Mouse (Mus musculus) cerebellum, postnatal 14 days (tissue): ENCODE measurements at regions not wholly inside any gene's neighbourhood (a gene's known extent, or its start where the extent isn't known, plus 50 kb on each side); places are given as distances from the start of the nearest gene placed in this dataset.

ENCODE experiments used
- DNase-seq, 2 experiments: peaks; one replicate each; pipeline ENCODE4 v3.0.0; 2021; ENCODE audit warnings: mixed read lengths in 2 of 2

DNA sequence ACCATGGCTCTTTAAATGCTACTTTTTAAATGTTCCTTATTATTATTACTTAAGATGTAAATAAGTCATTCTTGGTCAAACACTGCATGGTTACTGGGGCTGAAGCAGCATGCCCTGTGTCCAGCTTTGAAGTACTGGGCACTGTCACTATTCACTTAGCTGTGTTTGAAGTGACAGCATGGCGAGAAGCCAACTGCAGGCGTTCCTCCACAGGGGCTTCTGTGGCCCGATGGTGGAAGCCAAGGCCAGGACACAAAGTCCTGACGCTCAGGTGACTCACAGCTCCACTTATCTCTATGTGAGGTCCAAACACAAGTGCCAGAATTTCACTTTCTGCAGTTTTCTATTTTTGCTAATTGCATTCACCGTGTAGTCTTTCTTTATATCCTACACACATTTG, 65.3 kb downstream of the Cdca7 start:
- peak; percentile 25 to 38 for DNase-seq

DNA sequence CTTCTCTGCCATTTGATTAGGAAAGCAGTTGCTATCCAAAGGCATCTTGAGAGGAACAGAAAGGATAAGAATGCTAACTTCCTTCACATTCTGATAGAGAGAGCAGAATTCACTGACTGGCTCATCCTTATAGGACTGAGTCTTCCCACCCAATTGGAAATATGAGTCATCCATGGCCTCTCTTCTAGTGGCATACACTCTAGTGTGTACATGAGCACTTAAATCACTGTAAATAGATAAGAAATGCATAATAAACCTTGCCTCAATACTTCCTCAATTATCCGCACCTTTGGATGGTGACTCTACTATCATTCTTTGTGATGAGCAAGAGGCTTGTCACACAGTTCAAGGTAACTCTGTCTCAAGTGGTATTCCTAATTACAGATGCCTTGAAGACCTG, 69.5 kb downstream of the Cdca7 start:
- no peak for DNase-seq

DNA sequence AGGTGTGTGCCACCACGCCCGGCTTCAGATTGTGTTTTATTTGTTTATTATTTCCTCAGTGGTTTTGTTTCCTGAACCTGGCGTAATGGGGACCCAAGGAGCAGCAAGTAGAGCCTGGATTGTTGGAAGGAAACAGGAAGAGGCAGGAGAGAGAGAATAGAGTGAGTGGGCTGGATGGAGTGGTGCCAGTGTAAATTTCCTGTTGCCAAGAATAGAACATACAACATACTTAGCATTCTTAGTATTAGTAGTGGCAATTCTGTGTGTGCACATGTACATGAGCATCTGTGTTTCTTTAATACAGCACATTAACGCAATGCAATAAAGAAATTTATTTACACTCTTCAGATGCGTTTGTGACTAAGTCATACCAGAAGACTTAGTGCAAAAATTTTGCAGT, 70.5 kb downstream of the Cdca7 start:
- DNase-seq, result no peak

- DNase-seq, result no peak
Measured at GRCm38 (mm10) chr2:72546963-72547362, 71.0 kb downstream of the Cdca7 start.

- no peak for DNase-seq
Measured at GRCm38 (mm10) chr2:72551268-72551667, 75.3 kb downstream of the Cdca7 start.

- peak; percentile 42 to 43 for DNase-seq
Measured at GRCm38 (mm10) chr2:72554603-72555002, 78.6 kb downstream of the Cdca7 start.

DNA sequence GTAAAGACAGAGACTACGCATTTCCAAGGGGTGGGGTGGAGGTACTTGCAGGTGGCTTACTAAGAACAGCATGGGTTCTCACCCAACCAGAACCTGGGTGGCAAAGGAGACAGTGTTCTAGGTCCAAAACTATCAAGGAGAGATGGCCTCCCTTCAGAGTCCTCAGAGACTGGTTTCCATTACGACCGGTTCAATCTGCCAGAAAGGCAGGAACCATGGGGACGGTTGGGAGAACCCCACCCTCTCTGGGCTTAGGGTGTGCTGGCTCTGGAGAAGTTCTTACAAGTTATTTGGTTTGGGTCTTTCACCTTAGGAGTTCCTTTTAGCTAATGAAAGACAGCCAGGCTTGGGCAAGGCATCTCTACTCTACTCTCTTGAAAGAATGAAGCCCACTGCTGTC, 79.2 kb downstream of the Cdca7 start:
- DNase-seq, result no peak

DNA sequence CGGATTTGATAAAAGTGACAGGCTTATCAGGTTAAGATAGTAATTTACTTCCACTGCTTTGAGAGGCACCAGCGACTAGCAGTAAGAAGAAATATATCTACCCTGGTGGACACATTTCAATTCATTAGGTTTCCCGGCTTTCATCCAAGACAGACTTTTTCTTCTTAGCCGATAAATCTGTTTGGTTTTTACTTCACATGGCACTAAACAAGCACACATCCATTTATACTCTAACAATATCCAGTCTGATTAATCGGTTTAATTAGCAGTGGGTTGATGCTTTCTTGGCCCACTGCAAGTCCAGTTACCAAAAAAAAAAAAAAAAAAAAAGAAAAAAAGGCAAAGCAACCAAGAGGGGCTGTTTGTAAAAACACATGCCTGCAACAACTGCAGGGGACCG, 79.6 kb downstream of the Cdca7 start:
- DNase-seq, result no peak

DNA sequence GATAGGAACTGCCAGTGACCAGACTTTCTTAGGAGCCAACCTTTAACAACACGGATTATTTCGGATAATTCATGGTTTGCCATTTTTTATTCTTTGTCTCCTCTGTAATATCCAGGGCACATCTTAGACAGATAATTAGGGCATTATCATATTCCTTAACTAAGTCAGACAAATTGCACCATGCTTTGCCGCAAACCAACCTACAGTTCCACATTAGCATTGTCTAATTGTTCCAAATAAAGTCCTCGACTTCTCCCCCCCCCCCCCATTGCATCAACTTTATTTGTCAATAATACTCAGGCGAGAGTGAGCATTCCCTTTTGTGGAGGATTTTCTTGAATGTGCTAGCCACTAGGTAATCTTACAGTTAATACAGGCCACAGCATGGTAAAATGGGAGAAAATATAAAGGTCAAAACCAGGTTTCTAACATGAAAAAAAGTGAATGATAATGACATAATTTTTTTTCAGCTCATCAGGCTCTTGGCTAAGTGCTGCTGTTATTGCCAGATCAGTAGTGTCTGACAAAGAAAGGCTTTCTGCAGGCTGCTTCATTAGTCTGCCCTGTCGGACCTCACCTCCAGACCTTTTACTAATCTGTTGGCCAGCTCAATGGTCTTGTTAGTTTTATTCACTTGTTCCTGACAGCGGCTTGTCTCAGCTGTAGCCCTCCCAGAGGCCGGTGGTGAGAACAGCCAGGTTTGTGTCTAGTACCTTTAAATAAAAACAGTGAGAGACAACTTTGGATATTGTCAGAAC, 80.3 kb downstream of the Cdca7 start:
- DNase-seq, result no peak

DNA sequence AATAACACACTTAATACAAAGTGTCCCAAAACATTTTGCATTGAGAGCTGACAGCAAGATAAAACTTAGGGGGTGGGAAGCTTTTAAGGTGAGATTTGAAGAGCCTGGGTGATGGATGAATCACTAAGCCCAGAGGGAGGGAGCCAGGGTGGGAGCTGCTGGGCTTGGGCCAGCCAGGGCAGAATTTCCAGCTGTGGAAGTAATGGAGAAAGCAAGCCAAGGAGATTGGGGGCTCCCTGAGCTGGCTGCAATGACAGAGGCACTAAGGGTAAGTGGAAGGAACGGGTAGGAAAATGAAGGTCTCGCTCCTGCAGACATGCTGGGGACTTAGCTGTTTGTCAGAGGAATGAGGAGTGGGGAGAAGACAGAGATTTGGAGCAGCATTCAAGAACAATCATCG, 81.2 kb downstream of the Cdca7 start:
- no peak for DNase-seq

DNA sequence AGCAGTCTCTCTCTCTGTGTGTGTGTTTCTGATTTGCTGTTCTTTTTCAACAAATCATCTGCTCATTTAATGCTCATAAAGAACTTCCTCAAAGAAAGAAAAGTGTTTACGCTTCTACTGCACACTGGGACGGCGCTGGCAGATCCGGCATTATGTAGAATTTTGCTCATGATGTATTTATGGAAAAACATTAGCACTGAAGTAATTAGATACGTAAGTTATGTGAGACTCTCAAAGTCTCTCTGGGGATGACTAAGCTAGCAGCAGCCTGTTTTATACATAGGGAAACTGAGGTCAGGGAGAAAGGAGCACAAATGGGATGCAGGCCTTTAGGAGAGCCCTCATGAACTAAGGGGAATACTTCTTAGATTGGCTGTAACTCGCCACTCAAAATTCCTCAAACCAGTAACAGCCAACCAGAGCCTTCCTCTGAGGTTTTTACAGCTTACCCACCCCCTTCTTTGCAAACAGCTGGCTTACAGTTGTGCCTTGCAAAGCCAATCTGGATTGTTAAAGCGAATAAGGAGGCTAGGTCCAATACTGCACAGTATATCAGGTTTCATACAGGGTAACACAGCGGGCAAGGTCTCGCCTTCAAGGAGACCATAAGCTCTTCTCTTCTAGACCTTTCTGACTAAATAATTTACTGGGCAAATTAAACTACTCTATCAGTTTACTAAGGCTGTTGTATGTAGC, 81.8 kb downstream of the Cdca7 start:
- no peak for DNase-seq

DNA sequence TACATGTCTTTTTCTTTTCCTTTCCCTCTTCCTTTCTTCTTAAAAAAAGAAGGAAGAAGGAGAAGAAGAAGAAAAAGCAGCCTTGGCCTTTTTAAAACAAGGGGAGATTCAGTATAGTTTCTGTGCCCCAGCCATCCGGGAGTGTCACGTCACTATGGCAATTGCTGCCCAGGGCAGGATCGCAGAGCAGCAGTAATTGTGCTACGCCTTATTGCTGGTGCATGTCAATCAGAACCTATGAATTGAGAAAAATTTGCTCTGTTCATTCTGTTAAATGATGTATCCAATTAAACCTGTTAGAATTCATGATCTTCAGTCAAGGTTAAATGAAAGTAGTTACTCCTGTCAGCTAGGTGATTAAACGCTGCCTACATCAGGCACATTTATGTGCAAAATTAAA, 85.4 kb downstream of the Cdca7 start:
- no peak for DNase-seq

DNA sequence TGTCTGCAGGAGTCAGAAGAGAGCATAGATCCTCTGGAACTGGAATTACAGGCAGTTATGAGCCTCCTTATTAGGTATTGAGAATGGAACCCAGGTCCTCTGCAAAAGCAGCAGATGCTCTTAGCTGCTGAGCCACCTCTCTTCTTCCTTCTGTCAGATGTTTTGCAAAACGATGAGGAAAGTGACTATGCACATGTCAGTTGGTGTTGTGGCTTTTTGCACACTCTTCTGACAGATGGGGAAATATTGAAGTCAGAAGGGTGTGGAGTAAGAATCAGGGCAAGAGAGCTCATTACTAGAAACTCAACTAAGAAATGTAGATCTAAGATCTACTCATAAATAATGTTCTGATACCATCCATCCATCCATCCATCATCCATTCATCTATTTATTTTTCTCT, 102.4 kb downstream of the Cdca7 start:
- DNase-seq, result no peak

- no peak for DNase-seq
Measured at GRCm38 (mm10) chr2:72581136-72581535, 105.2 kb downstream of the Cdca7 start.

- DNase-seq, result no peak
Measured at GRCm38 (mm10) chr2:72588814-72589213, 112.9 kb downstream of the Cdca7 start.

DNA sequence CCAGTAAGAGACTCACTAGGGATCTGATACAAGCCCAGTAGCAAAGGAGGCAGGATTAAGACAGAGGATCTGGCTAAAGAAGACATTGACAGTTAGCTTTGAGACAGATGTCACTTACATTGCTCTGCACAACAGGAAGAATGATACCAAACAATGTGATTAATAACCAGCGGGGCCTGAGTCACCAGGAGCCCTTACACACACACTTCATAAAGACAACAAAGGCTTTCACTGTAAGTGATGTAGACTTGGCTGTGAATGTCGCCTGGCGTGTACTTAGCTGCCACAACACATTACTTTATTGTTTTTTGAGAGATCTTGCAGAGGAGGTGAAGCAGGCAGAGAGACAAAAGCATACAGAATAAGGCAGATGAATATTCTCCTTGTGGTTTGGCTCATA, 116.1 kb downstream of the Cdca7 start:
- DNase-seq, result no peak

- no peak for DNase-seq
Measured at GRCm38 (mm10) chr2:72596994-72597925, 121.3 kb downstream of the Cdca7 start.

DNA sequence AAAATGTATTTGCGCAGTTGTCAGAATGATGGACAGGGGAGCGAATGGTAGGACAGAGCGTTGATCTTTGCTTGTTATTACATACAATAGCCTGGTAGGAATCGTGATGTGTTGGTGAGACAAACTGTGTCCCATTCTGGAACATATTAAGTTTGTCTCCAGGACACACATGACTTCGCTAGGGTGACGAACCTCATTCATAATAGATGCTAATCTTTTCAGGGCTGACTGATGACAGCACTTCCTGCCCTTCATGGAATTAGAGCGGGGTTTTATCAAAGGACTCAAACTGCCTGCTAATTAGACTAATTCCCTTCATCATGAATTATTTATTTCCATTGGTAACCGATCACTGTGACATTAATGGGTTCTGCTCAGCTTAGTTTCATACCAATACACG, 122.0 kb downstream of the Cdca7 start:
- DNase-seq, result no peak

DNA sequence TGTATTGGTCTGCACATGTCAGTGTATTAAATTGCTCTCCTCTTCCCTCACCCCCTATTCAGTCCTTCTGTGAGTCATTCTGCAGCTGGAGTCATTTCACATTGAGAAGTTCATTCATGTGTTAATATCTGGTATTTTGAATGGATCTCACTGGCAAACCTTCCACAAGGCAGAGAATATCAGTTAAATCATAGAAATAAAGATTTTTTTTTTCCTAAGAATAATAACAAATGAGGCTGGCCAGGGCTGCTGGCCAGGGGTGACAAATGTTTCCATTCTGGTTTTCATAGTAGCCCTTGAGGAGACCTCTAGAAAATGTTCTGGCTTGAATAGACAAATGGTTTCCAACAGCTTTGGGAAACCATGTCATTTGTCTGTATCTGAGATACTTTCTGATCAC, 124.8 kb downstream of the Cdca7 start:
- DNase-seq, result no peak

DNA sequence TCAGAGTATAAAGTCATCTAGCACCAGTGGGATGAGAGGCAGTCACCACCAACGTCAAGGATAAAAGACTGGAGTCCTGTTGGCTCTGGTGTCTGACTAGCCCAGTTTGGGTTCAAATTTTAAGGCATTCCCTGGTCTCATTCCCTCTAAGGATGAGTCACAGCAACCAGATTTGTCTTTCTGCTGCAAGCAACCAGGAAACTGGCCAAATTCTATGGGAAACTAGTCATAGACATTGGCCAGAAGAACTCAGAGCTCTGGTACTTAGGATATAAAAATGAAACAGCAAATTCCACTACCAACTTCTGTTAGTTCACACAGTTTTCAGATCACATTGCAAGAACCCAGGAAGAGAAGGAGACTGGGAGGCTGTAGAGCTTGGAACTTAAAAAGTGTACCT, 126.2 kb downstream of the Cdca7 start:
- DNase-seq, result no peak

DNA sequence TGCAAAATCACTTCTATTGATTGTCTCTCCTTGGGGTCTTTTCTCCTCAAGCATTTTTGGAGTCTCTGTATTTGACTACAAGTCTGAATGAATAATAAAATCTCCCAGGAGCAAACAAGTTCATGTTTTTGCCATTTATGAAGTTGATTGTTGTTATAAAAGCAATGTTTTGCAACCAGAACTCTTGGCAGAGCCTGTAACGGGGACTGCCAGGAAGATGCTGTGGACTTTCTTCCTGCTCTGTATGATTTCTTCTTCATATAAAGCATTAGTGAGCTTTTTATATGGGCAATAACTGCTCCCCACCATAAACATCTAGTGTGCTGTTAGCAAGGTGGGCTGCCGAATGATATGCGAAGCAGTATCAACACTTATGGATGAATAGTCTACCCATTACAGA, 136.3 kb downstream of the Cdca7 start:
- no peak for DNase-seq

GRCm38 (mm10) chr2:72614256-72614655, 138.3 kb downstream of the Cdca7 start:
- DNase-seq, result peak; percentile 65 to 83

GRCm38 (mm10) chr2:72615869-72616268, 139.9 kb downstream of the Cdca7 start:
- DNase-seq, result no peak

- DNase-seq, result no peak
Measured at GRCm38 (mm10) chr2:72616412-72616811, 140.5 kb downstream of the Cdca7 start.
